Mouse (Mus musculus) left cerebral cortex, adult 8-10 months (tissue): Measurements from ENCODE around the gene Prkch. TPM values are rescaled to one million over a fixed set of nuclear protein-coding genes. Genes with fewer than 3 reads are reported as not detected.
"Not testable (repeated sequence)": the region's sequence is repeated elsewhere in the genome, so short reads cannot be mapped to it uniquely, and the experiment has no call there.

Source experiments
- DNase-seq, 2 experiments: peaks; one replicate each; pipeline ENCODE4 v3.0.0; 2022; ENCODE audit warnings: low spot score in 2 of 2
- total RNA-seq, 4 experiments: library from RNA; stranded (reverse); gene quantifications; 2 replicates each; pipeline ENCODE4 v1.2.4; 2022

Prkch gene
- 10 to 100 TPM; 11.2 to 13.2 (median 12.5) TPM for total RNA-seq

DNA sequence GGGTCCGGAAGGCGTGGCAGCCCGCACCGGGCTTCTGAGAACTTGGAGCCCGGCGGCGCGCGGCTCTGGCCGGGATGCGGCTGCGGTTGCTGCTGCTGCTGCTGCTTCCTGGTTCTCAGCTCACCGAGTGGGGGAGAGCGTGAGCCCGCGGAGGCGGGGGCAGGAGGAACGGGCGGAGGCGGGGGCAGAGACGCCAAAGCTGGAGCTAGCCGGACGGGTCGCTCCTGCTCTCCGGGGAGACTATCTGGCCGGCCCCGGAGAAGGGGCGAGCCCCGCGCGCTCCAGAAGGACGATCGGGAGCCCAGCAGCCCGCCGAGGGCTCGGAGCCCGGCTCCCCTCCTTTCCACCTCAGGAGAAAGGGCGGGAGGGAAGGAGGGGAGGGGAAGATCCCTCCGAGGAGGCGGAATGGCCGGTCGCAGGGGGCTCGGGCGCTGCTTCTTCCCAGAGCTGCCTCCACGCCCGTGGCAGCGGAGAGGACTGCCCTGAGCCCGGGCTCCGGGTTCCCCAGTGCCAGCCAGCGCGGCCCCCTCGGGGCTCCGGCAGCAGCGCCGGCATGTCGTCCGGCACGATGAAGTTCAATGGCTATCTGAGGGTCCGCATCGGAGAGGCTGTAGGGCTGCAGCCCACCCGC, at the start of gene Prkch:
Prkch (plus strand) TSS at position 187 of the 631 bp plus-strand sequence.
- DNase-seq: peak; percentile 23 to 24

GRCm38 (mm10) chr12:73537499-73538138, 47.0 kb upstream of the Prkch start:
- DNase-seq: no peak

- not testable (repeated sequence) for DNase-seq
Measured at GRCm38 (mm10) chr12:73538139-73538508, 46.5 kb upstream of the Prkch start.

DNA sequence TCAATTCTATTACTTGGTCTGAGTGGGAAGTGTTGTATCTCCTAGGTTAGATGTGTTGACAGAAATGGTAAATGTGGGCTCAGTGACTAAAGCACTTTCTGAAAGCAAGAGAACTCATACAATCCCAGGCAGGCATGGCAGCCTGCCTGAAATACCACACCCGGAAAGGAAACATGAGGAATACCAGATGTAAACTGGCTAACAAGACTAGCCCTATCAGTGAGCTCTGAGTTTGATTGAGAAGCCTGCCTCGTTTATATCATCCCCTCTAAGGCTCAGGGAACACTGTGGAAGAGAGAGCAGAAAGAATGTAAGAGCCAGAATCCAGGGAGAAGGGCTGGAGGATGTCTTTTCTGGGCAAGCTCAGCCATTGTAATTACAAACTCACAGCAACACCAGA, 45.4 kb upstream of the Prkch start:
- DNase-seq: no peak

GRCm38 (mm10) chr12:73540402-73540801, 44.2 kb upstream of the Prkch start:
- DNase-seq: no peak

DNA sequence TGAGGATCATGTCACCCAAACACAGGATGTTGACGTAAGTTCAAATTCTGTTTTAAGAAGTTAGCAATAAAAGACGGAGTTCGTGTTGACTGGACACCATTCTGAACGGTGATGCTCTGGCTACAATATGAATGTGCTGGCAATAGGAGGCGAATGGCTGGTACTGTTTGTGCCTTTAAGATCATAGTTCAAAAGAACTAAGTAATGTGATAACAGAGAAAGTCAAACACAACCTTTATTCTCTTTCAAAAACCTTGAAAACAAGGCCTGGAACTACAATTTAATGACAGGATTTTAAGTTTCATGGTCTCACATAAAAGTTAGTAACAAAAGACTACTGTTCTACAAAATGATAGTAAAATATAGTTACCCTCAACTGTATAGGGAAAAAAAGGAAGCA, 41.4 kb upstream of the Prkch start:
- DNase-seq: no peak

DNA sequence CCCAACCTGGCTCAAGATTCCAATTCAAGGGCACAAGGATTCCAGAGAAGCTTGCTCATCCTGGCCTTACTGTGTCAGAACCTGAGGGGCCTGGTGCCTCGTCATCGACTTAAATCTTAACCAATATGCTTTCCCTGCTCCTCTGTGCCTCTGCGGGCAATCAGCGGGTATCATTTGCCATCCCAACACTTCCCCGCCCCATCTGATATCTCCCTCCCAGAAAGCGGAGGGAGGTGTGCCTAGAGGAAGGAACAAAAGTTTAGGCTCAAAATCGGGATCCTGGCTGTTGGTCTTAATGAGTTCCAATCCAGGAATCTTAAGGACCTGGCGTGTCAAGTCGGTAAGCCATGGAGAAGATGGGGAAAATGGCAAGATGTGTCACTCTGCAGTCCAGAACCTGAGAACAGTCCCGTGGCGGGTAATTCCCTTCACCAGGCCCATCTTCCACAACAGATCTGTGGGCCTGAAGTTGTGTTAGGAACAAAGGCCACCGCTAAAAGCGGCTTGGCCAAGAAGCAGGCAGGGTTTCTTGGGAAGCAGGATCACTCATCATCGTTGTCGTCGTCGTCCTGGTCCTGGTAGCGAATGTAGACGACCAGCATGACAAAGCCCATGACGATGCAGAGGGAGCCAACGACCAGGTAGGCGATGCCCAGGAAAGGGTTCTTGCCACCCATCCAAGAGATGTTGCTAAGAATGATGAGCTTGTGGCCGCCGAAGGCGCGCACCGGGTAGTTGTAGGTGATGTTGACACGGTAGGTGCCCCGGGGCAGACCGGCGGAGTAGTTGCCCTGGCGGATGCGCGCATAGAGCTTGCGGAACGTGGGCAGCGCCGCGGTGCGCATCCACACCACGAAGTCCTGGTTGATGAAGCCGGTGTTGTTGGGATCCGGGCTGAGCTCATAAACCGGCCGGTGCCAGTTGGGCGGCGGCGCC, 39.6 kb upstream of the Prkch start:
- DNase-seq: no peak

DNA sequence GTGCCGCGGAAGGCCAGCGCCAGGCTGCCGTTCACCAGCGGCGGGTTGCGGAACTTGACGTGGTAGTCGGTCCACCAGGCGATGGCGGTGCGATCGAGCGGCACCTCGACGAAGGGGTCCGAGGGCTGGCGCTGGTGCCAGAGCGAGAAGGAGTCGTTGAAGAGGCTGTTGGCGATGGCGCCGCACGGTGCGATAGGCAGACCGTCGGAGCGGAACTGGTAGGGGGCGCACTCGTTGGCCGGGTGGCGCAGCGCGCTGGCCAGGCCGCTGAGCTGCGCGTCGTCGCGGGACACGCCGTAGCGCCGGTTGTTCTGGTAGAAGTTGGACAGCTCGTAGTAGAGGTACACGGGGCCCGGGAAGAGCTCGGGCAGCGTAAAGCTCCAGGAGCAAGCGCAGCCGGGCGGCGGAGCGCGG, 38.9 kb upstream of the Prkch start:
- DNase-seq: no peak

GRCm38 (mm10) chr12:73546086-73546711, 38.4 kb upstream of the Prkch start, which contains the start of gene Tmem30b:
Gene Tmem30b, minus strand, starts transcription at chr12:73546392.
- DNase-seq: no peak

- no peak for DNase-seq
Measured at GRCm38 (mm10) chr12:73547646-73548045, 37.0 kb upstream of the Prkch start.

GRCm38 (mm10) chr12:73548259-73548658, 36.3 kb upstream of the Prkch start:
- DNase-seq: no peak

DNA sequence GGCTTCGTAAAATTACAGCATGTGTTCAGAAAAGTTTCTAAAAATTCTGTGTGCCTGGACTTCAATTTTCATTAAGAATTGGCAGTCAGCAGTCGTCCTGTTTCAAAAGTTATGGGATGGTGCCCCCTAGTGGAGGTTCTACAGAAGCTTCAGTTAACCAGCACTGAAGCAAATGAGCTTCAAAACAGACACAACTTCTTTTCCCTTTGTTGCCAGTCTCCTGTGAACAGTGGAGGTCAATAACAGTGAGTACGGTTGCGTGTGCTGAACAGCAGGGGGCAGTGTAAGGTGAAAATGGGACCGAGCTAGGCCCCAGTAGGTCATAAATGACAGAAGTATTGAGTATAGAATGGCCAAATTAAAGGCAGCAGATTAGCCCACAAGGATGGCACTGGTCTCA, 30.4 kb upstream of the Prkch start:
- DNase-seq: no peak

DNA sequence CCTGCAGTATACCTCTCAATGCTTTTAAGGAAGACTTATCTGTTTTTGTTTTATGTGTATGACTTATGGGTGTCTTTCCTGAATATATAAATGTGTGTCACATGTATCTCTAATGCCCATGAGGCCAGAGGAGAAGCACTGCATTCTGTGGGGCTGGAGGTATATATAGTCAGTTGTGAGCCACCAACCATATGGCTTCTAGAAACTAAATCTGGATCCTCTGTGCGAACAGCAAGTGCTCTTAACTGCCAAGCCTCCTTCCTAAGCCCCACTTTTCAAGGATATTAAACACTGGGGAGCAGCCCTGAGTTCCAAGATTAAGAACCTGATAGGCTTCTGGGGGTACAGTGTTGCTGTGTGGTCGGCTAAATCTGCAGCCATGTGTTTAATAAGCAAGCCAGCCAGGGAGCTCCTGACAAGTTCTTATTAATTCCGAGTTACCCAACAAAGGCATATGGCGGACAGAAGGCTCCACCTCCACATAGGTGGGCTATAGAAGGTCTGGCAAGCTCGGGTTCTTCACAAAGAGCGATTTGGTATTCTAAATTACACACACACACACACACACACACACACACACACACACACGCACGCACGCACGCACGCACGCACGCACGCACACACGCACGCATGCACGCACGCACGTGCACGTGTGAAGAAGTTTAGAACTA, 25.9 kb upstream of the Prkch start:
- DNase-seq: peak in 1 of 2 experiments; percentile 69

DNA sequence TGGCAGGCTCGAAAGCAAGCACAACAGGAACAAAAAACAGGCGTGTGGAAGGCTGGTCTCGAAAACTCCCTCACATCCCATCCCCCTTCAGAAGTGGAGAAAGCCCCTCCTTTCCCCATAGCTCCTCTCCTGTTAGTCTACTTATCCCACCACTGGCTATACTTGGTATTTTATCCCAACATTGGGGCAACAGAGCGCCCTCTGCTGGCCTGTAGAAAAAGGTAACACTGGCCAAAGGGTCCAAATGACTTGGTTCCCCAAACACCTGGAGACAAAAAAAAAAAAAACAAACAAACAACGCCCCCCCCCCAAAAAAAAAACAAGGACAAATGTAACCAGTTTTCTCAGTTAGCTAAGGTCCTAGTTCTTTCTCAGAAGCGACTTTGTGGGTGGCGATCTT, 24.5 kb upstream of the Prkch start:
- DNase-seq: no peak

DNA sequence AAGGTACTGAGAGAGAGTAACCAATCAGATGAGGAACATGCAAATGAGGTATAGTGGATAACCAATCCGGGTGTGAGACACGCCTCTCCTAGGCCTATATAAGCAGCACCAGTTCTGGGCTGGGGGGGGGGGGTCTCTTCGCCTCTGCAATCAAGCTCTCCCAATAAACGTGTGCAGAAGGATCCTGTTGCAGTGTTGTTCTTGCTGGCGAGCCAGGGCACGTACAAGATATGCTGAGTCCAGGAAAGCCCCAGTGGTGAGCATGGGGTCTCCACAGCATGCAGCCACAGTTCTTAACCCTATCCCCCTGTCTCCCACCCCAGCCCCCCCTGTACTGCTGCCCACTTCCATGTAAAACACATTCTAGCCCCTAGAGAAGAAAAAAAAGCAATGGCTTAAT, 21.5 kb upstream of the Prkch start:
- not testable (repeated sequence) for DNase-seq

GRCm38 (mm10) chr12:73564176-73564575, 20.4 kb upstream of the Prkch start:
- DNase-seq: no peak

GRCm38 (mm10) chr12:73564795-73565619, 19.6 kb upstream of the Prkch start:
- DNase-seq: no peak

DNA sequence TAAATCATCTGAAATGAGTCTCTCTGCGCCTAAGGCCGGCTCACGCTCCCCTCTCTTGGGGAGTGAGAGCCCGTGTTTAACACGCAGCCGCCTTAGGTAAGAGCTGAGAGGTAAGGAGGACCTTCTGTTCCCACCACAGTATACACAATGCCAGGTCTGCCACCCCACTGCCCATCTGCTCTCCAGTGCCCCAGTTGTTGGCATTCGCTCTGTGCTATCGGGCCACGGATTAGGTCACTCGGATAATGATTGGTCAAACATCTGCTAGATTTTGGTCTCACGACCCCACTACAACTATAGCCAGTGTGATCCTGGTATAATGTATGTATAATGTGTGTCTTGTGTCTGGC, 19.0 kb upstream of the Prkch start:
- DNase-seq: no peak

DNA sequence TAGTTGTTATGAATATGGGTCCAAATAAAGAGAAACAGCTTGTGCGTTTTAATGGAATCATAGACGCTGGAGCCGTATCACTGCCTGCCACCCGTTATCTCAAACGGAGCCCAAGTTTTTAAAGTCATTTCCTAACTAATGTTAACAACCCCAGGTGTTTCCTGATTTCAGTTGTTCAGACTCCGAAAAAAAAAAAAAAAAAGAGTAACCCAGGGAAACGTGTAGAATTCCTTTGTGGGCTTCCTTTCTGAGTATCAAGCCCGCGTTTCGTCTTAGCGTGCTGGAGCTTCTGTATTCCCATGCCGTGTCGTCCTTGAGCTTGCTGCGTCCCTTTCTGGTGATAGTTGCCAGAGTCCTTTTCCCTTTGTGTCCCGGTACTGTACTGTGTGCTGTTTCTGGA, 10.0 kb upstream of the Prkch start:
- DNase-seq: no peak

DNA sequence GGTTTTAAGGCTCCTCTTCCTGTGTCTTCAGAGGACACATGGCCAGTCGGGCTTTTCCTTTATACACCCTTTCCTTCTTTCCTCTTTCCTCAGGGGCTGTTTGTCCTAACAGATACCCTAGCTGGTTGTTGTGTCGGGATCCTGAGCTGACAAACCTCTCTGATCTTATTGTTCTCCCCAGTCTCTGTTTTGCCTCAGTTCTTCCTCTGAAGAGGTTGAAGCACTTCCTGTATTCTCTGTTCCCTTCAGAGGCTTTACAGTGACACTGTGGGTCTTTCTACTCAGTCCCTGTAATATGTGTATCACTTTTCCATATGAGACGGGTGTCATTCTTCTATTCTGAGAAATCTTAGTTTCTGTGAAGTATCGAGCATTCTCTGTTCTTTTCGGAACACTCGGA, 6.5 kb upstream of the Prkch start:
- DNase-seq: no peak
